Mouse (Mus musculus) stomach, embryonic 16.5 days (tissue): Measurements from ENCODE around the gene Tmem260. TPM values are rescaled to one million over a fixed set of nuclear protein-coding genes. Genes with fewer than 3 reads are reported as not detected.
"Not testable (repeated sequence)": the region's sequence is repeated elsewhere in the genome, so short reads cannot be mapped to it uniquely, and the experiment has no call there.

Experiments
- ATAC-seq: fragments of 200-750 bp; cut with Nextera tagmentation; 2 replicates; pipeline ENCODE4 v1.8.0; 2017; ENCODE audit warnings: moderate number of reproducible peaks, moderate TSS enrichment; ENCODE audit not compliant: insufficient read depth, low FRiP score
- H3K27ac ChIP-seq: fragments of 300-500 bp; sonication (generic); 2 replicates; pipeline ENCODE4 v1.5.1; 2014; ENCODE audit warnings: low read length
- H3K27me3 ChIP-seq: fragments of 300-500 bp; sonication (generic); 2 replicates; pipeline ENCODE4 v1.6.1; 2014; ENCODE audit warnings: low read length, control low read depth, mixed read lengths; ENCODE audit not compliant: control insufficient read depth, insufficient read depth
- H3K36me3 ChIP-seq: fragments of 300-500 bp; sonication (generic); 2 replicates; pipeline ENCODE4 v1.6.1; 2014; ENCODE audit warnings: low read length; ENCODE audit not compliant: control insufficient read depth, insufficient read depth
- H3K4me1 ChIP-seq: fragments of 300-500 bp; sonication (generic); 2 replicates; pipeline ENCODE4 v1.6.1; 2014; ENCODE audit warnings: low read length, control low read depth, mixed read lengths; ENCODE audit not compliant: control insufficient read depth, insufficient read depth
- H3K4me2 ChIP-seq: fragments of 300-500 bp; sonication (generic); 2 replicates; pipeline ENCODE4 v1.6.1; 2014; ENCODE audit warnings: low read depth, low read length, mixed read lengths
- H3K4me3 ChIP-seq: fragments of 300-500 bp; sonication (generic); replicated peaks from 2 replicates; pipeline ENCODE4 v1.5.1; 2014; ENCODE audit warnings: mild to moderate bottlenecking, low read length
- H3K9ac ChIP-seq: fragments of 300-500 bp; sonication (generic); 2 replicates; pipeline ENCODE4 v1.6.1; 2014; ENCODE audit warnings: low read length
- H3K9me3 ChIP-seq: fragments of 300-500 bp; sonication (generic); replicated peaks from 2 replicates; pipeline ENCODE4 v1.6.1; 2016; ENCODE audit warnings: low read length, control low read depth; ENCODE audit not compliant: control insufficient read depth
- WGBS: fragments of 180-500 bp; shearing (Covaris S2); extraction: QIAGEN DNeasy Blood & Tissue Kit; methylation state at CpG from one replicate; pipeline ENCODE4 v1.1.7; 2014; 5-methylcytosine and 5-hydroxymethylcytosine counted together
- polyA plus RNA-seq: library from polyadenylated mRNA; unstranded; fragments of >200 nt; fragmentation: Nextera tagmentation; extraction: Ambion mirVana; gene quantifications from 2 replicates; pipeline ENCODE4 v1.2.1, GENCODE M21; 2015

Tmem260 gene
- polyA plus RNA-seq, 1 experiment from 2014 or later, result 19.3 TPM

- Histone ChIP-seq H3K4me3 (no peak overlapping the region), H3K4me2 (no peak overlapping the region), H3K9me3 (no peaks in the 10 kb centered on the region), H3K36me3 (no peaks in the 10 kb centered on the region), H3K27ac (no peak overlapping the region), H3K9ac (no peak overlapping the region), H3K4me1 (peaks cover 6% of the 10 kb centered on the region), H3K27me3 (no peaks in the 10 kb centered on the region)
- no peak for ATAC-seq
- 57% methylated on average over 9 of the region's 9 CpGs for WGBS
Measured at GRCm38 (mm10) chr14:48472179-48472578, 26.3 kb downstream of the Tmem260 start.

GRCm38 (mm10) chr14:48475370-48475769 is 29.4 kb downstream of the Tmem260 start:
- WGBS, result 66% methylated on average over 1 of the region's 1 CpGs
- H3K36me3 ChIP-seq, result no peaks in the 10 kb centered on the region; the same call in 1 of the 2 replicates
- no peak overlapping the region for H3K4me3 ChIP-seq
- no peak overlapping the region for H3K27ac ChIP-seq
- no peak overlapping the region for H3K9ac ChIP-seq
- ATAC-seq, result no peak
- peaks cover 6% of the 10 kb centered on the region for H3K4me1 ChIP-seq
- no peaks in the 10 kb centered on the region for H3K9me3 ChIP-seq
- no peaks in the 10 kb centered on the region for H3K27me3 ChIP-seq
- H3K4me2 ChIP-seq, result no peak overlapping the region

- not testable (repeated sequence) for H3K27ac ChIP-seq
Measured at GRCm38 (mm10) chr14:48475834-48476233, 29.9 kb downstream of the Tmem260 start.

GRCm38 (mm10) chr14:48476278-48476677 is 30.4 kb downstream of the Tmem260 start:
- peaks cover 6% of the 10 kb centered on the region for H3K4me1 ChIP-seq
- no peak overlapping the region for H3K9ac ChIP-seq
- H3K9me3 ChIP-seq, result no peaks in the 10 kb centered on the region
- no peak for ATAC-seq
- H3K4me2 ChIP-seq, result peak overlapping the region; percentile 2; the same call in 1 of the 2 replicates
- 28% methylated on average over 8 of the region's 8 CpGs for WGBS
- peak overlapping the region; percentile 29; the same call in 1 of the 2 replicates for H3K27ac ChIP-seq
- H3K36me3 ChIP-seq, result no peaks in the 10 kb centered on the region; the same call in 1 of the 2 replicates
- H3K4me3 ChIP-seq, result no peak overlapping the region
- no peaks in the 10 kb centered on the region for H3K27me3 ChIP-seq

More at GRCm38 (mm10) chr14:48475834-48476233, 29.9 kb downstream of the Tmem260 start:
- H3K36me3 ChIP-seq, H3K4me3 ChIP-seq, H3K9me3 ChIP-seq, H3K9ac ChIP-seq, H3K4me1 ChIP-seq, H3K27me3 ChIP-seq, ATAC-seq: not testable (repeated sequence)
- H3K4me2 ChIP-seq, result peak overlapping the region; percentile 2; the same call in 1 of the 2 replicates
- WGBS, result 44% methylated on average over 3 of the region's 3 CpGs

- Histone ChIP-seq H3K4me2 (no peak overlapping the region), H3K36me3 (no peaks in the 10 kb centered on the region; the same call in 1 of the 2 replicates), H3K4me1 (no peaks in the 10 kb centered on the region), H3K27me3 (no peaks in the 10 kb centered on the region), H3K27ac (no peak overlapping the region), H3K4me3 (no peak overlapping the region), H3K9ac (no peak overlapping the region), H3K9me3 (no peaks in the 10 kb centered on the region)
- WGBS, result 60% methylated on average over 7 of the region's 7 CpGs
- no peak for ATAC-seq
Measured at GRCm38 (mm10) chr14:48481591-48481990, 35.7 kb downstream of the Tmem260 start.

- H3K36me3 ChIP-seq, result no peaks in the 10 kb centered on the region; the same call in 1 of the 2 replicates
- H3K9ac ChIP-seq, result no peak overlapping the region
- ATAC-seq, result no peak
- no peak overlapping the region for H3K4me2 ChIP-seq
- WGBS, result 87% methylated on average over 6 of the region's 6 CpGs
- no peak overlapping the region for H3K27ac ChIP-seq
- no peaks in the 10 kb centered on the region for H3K9me3 ChIP-seq
- H3K27me3 ChIP-seq, result no peaks in the 10 kb centered on the region
- H3K4me1 ChIP-seq, result no peaks in the 10 kb centered on the region
- no peak overlapping the region for H3K4me3 ChIP-seq
Measured at GRCm38 (mm10) chr14:48482762-48483161, 36.8 kb downstream of the Tmem260 start.

GRCm38 (mm10) chr14:48493896-48494295 is 48.0 kb downstream of the Tmem260 start:
- WGBS, result 31% methylated on average over 4 of the region's 4 CpGs
- ATAC-seq, result no peak

GRCm38 (mm10) chr14:48502573-48502972 is 56.6 kb downstream of the Tmem260 start:
- 90% methylated on average over 7 of the region's 7 CpGs for WGBS
- Histone ChIP-seq H3K4me3 (no peak overlapping the region), H3K27ac (no peak overlapping the region), H3K36me3 (no peaks in the 10 kb centered on the region), H3K4me1 (no peaks in the 10 kb centered on the region), H3K9me3 (no peaks in the 10 kb centered on the region), H3K4me2 (no peak overlapping the region), H3K9ac (no peak overlapping the region), H3K27me3 (no peaks in the 10 kb centered on the region)
- ATAC-seq, result no peak

More at GRCm38 (mm10) chr14:48493896-48494295, 48.0 kb downstream of the Tmem260 start:
- H3K9me3 ChIP-seq, result no peaks in the 10 kb centered on the region
- no peak overlapping the region for H3K4me2 ChIP-seq
- no peaks in the 10 kb centered on the region for H3K4me1 ChIP-seq
- no peak overlapping the region for H3K4me3 ChIP-seq
- H3K27me3 ChIP-seq, result no peaks in the 10 kb centered on the region
- no peak overlapping the region for H3K27ac ChIP-seq
- H3K36me3 ChIP-seq, result peaks cover 5% of the 10 kb centered on the region; the same call in 1 of the 2 replicates
- H3K9ac ChIP-seq, result no peak overlapping the region

GRCm38 (mm10) chr14:48503691-48504565 is 58.0 kb downstream of the Tmem260 start:
- Histone ChIP-seq H3K4me3 (no peak overlapping the region), H3K27ac (no peak overlapping the region), H3K36me3 (no peaks in the 10 kb centered on the region), H3K4me2 (no peak overlapping the region), H3K9ac (no peak overlapping the region), H3K4me1 (no peaks in the 10 kb centered on the region), H3K9me3 (no peaks in the 10 kb centered on the region), H3K27me3 (no peaks in the 10 kb centered on the region)
- ATAC-seq, result no peak
- 51% methylated on average over 18 of the region's 18 CpGs for WGBS
